Mouse (Mus musculus): ENCODE results near the gene Cnpy3.
"Not testable (repeated sequence)": the region's sequence is repeated elsewhere in the genome, so short reads cannot be mapped to it uniquely, and the experiment has no call there.

The Cnpy3 gene

DNA sequence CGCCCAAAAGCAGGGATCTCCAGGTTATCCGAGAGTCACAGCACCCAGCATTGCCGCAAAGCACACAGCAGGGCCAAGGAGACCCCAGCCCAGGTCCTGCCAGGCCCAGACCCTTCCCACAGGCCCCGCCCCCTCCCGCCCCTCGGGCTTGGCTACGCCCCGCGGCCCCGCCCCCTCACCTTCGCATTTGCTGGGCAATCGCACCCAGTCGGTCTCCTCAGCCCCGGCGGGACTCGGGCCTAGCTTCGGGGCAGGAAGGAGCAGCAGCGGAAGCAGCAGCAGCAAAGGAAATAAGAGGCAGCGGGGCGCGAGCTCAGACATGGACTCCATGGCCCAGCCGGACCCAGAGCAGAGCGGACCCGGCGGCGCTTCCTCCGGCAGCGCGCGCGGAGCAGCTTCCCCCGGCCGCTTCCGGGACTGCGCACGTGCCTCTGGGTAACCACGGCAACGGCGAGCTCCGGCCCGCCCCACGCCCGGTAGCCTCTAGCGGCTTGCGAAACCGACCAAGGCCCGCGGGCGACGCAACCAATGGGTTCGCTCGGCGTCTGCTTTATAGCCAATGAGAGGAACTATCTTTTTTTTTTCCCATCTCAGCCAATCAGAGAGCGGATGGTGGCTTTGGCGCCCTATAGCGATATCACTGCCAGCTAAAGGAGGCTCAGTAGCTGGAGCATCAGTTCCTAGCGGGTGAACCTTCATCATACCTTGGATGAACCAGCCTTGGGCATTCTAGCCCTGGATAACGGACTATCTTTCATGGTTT is at the start of gene Cnpy3:
Gene Cnpy3 (minus strand): TSS at position 421 of the 763 bp plus-strand sequence.
- DNase-seq (ENCODE audit: low spot score), result peak; percentile 93

DNA sequence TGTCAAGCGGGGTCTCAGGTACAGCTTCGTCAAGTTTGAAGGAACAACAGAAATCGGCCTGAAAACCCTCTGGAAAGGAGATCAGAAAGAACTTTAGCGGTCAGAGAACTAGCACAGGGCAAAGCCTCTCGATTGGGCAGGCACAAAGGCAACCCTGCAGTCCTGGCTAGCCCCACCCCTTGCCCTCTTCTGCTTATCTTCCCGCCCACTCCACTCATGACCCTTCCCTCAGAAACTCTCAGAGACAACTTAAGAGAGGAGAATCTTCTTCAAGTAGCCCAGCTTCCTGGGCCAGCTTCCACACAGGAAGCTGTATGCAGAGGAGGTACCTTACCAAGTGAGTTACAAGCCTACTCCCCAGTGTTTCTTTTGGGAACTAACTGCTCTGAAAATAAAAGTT is 49.7 kb upstream of the Cnpy3 start:
- DNase-seq (ENCODE audit: low spot score), result no peak

DNA sequence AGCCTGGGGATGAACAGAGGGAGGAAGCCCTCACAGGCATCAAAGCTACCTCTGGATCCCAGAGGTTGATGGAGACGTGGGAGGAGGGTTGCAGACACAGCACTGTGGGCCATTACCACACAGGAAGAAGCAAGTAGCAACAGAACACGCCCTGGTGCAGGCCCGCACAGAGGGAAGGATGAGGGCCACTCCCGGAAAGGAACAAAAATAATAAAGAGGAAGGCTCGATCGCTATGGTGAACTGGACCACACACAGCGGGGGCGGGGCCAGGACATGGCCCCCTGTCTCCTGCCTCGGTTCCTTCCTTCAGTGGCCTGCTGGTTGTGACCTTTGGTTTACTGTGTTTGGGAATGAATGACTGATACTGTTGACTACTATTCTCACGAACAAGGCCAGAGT is 47.7 kb upstream of the Cnpy3 start:
- no peak for DNase-seq (ENCODE audit: low spot score)

DNA sequence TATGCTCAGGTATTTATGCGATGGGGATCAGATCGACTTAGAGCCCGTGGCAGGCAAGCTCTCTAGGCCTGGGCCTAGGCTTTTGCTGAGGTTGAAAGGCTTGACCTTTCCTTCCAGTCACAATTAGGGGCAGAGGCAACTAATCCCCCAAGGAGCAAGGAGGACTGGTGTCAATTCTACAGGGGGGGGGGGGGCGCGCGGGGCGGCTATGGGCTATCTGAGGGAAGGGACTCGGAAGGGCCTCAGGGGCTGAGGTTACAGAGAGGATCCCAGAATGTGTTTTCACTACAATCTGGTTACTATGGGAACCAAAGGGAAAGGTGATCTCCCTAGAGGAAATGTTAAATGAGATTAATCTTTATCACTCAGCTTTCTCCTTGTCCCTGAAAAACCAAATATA is 45.4 kb upstream of the Cnpy3 start:
- no peak for DNase-seq (ENCODE audit: low spot score)

DNA sequence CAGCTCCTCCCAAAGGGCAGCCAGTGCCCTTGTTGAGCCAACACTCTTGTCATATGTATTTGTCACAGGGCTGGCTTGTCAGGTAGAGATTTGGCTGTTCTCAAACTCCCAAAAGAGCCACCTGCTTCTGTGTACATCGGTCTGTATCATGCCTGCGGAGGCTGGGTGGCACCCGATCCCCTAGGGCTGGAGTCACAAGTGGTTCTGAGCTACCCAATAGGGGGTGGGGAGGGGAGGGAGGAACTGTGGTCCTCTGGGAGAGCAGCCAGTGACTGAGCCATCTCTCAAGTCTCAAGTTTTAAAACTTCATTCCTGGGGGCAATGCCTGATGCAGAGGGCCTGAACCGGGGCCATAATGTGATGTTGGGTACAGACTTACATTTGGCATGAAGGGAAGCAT is 44.7 kb upstream of the Cnpy3 start:
- no peak for DNase-seq (ENCODE audit: low spot score)

DNA sequence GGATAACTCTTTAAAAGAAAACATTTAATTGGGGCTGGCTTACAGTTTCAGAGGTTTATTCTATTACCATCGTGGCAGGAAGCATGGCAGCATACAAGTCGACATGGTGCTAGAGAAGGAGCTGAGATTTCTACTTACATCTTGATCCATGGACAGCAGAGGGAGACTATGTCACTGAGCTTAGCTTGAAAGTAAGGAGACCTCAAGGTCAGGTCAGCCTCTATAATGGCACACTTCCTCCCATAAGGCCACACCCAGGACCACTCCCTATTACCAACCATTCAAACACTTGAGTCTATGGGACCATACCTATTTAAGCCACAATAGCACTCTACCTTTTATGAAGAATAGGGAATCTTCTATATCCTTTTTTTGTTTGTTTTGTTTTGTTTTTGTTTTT is 40.9 kb upstream of the Cnpy3 start:
- DNase-seq (ENCODE audit: low spot score), result no peak

DNA sequence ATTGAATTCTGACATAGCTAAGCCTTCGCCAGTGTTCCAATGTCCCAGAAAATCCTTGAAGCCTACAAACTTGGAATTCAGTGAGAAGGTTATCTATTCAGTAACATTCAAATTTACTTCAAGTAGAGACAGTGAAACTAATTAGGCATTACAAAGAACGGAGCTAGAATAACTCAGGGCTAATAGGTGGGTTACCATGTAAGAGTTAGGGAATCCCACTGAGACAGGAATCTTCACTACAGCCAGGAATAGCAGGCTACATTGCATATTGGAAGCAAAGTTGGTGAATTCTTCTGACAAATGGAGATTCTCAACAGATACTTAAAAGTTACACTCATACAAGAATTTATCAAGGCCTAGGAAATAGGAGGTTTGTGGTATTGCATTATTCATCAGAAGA is 36.0 kb upstream of the Cnpy3 start:
- not testable (repeated sequence) for DNase-seq (ENCODE audit: low spot score)

DNA sequence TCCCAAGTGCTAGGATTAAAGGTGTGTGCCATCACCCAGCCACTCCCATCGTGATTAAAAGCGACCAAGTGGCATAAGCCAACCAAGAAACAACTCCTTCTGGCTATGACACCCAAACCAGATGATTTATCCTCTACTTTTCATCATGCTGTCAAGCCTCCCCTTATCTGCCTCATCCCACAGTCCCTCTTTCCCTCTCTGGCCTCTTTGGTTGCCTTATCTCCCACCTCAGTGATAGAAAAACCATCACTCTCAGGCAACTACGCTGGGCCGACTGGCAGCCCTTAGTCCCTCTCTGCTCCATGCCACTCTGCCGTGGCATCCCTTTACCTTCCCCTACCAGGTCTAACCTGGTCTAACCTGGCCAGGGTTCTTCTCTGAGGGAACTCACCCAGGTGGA is 34.9 kb upstream of the Cnpy3 start:
- no peak for DNase-seq (ENCODE audit: low spot score)

DNA sequence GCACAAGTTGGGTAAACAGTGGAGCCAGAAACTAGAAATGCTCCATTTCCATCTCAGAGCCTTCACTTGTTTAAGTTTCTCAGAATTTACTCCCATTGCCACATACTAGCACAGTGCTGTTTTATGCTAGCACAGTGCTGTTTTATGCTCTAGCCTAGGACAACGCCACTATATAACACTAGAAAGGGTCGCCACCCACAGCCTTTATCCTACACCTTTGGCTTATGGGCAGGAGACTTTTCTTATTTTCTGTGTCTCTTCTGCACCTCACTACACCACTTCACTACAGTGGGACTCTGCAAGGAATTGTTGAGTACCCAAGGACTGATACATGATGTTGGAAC is 31.2 kb upstream of the Cnpy3 start:
- no peak for DNase-seq (ENCODE audit: low spot score)

DNA sequence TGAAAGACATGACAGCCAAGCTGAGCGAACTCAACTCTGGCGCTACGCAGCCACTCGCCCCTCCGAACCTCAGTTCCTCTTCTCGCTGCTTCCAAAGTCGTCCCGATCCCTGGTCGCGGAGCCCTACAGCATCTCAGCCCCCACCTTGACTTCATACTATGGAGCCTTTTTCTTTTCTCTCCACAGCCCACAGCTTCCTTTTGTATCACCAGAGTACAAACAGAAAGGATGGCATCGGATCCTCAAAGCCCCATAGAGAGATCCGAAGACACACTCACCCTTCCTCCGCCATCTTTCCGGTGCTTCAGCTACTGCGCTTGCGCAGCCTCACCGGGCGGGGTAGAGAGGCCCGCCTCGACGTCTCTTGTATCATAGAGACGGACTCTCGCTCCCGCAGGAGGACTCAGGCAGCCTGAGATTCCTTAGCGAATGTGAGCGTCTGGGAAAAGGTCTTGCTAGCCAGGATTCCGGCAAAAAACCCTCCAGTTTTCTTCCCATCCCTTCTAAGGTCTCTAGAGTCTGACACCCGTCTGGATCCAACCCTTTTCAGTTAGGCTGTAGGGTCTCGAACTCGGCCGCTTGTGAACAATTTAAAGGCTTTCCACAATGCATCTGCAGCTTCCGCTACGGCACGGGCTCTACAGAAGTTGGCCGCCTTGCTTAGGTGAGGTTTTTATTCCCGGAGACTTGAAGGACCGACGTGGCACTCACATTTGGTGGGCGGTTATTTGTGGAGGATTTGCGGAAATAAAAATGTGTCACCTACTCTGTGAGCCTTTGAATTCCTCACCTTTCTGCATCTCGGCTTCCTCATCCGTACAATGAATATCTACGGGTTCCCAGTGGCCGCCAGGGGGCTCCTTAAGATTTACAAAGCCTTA is 30.6 kb upstream of the Cnpy3 start, which contains the start of gene Rpl7l1:
Gene Rpl7l1 (minus strand): TSS at position 332 of the 881 bp plus-strand sequence.
- peak; percentile 90 for DNase-seq (ENCODE audit: low spot score)

DNA sequence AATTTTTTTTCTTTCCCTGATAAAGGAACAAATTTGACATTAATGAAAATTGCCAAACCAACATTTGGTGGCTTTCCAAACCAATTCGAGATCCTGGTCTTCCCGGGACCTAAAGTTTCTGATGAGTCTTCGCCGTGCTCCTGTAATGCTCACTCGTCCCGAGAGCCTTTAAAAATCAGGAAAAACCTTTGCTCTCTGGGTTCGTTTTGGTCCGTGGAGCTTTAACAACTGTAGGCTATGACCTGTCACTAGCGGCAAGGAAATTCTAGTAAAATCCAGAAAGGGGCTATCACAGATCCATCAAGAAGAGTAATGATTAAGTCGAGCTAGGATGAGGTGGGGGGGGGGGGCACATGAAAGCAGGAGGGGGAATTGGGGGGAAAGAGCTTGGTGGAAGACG is 29.9 kb upstream of the Cnpy3 start:
- no peak for DNase-seq (ENCODE audit: low spot score)

DNA sequence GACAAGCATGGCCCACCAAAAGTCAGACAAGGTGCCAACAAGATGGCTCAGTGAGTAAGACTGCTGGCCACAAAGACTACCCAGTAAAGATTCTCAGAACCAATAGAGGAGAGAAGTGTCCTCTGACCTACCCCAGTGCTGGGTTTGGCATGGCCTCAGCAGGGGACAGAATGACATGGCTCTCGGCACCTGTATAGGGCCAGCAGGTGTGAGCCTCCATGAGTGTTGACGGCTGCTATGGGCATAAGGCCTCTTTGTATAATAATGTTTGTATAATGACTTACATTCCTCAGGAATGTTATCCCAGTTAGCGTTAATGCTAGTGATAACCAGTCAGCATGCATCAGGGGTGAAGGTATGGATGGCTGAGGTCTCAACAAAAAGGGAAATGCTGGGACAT is 24.1 kb upstream of the Cnpy3 start:
- DNase-seq (ENCODE audit: low spot score), result no peak

DNA sequence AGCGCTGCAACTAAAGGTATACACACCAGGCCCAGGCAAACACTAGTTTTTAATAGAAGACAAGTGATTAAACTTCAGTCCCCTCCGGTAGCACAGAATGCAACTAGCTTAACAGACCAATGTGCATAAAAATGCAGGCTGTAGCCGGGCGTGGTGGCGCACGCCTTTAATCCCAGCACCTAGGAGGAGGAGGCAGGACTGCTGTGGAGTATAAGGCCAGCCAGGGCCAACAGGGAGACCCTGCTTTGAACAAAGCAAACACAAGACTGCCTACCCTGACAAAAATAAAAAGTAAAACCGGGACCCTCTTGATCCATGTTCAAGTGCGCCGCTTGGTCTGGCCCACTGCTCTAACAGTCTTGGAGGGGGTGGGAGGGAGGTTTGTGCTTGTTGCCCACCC is 23.1 kb upstream of the Cnpy3 start:
- no peak for DNase-seq (ENCODE audit: low spot score)

DNA sequence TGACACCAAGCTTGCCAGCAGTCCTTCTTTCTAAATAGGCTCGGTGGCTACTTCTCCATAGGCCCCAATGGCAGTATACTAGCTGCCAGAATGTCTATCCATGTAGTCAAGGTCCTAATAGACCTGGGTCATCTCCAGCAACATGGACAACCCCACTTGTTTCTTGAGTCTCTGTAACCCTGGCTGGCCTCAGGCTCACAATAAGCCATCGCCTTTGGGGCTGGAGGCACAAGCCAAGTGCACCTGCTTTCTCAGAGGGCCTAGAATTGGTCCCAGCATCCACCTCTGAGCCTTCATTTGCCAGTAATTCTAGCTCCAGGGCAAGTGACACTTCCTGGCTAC is 22.1 kb upstream of the Cnpy3 start:
- DNase-seq (ENCODE audit: low spot score), result no peak

DNA sequence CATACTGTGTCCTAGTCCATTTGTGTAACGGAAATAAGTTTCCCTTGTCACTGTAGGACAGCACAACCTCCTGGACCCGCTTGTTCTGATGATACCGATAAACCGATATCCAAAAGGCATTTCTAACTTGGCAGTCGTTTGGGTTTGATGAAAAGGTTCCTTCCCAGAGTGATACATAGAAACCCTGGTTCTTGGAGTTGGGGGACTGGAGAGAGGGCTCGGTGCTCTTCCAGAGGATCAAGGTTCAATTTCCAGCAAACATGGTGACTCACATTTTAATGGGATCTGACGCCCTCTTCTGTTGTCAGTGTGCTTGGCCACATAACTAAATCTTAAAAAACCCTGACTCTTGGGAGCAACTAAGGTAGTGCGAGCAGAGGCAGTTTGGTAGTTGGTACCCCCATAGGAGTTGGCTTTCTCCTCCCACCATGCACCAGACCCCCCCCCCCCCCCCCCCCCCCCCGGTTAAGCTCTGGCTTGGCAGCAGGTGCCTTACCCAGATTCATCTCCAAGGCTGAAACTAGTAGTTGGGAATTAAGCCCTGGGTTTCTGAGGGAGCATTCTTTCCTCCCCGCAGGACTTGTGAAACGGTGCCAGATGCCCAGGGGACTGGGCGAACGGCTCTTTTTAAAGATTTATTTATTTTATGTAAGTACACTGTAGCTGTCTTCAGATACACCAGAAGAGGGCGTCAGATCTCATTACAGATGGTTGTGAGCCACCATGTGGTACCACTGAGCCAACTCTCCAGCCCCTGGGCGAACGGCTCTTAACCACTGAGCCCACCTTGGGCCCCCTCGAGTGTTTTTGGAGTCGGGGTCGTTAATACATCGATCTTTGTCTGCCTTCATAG is 21.5 kb upstream of the Cnpy3 start:
- no peak for DNase-seq (ENCODE audit: low spot score)

DNA sequence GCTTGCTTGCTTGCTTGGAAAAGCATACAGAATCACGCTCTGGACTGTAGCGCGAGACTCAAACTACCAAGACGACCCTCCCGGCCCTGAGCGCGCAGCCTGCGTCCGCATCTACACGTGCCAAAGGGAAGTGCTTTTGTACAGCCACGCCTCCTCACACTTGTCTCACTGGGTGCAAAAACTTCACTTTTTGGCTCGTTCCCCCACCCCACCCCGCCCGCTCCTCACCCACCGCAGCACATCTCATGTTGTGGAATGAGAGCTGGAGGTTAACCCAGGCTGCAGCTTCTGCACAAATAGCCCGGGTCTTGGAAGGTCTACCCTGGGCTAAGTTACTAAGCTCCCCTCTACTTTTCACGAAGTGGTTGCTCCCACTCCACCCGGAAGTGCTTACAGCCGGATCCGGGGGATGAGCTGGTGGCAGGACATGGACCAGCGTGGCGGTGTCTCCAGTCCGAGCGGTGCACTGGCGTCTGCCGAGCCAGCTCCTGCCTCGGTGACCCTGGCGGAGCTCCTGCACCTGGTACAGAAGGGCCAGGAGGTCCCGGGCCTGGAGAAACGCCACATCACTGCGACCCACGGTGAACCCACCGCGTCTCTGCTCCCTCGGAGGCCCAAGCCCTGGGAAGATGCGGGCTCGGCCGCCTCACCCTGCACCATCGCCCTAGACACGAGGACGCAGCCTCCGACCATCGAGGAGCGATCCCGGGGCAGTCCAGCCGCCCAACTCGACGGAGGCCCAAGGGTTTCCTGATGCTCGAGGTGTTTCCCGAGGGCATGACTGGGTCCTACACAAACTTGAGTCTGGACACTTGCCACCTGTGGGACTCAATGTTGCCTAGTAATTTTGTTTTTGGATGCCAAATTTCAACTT is 20.6 kb upstream of the Cnpy3 start, which contains the start of gene 2310039H08Rik:
Gene 2310039H08Rik (plus strand): TSS at position 232 of the 874 bp plus-strand sequence.
- peak; percentile 73 for DNase-seq (ENCODE audit: low spot score)

DNA sequence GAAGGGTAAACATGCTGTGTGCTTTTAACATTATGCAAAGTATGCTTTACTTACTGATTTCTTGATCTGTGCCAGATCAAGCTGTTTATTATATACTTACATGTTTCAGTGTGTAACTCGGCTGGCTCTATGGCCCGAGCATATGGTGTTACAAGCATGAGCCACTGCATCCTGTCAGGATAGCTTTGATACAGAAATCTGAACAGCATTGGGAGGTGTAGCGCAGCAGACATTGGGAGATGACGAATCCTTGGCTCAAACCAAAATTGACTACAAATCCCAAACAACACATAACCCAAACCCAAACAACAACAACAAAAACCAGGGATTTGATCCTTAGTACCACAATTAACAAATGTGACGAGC is 20.0 kb upstream of the Cnpy3 start:
- no peak for DNase-seq (ENCODE audit: low spot score)

DNA sequence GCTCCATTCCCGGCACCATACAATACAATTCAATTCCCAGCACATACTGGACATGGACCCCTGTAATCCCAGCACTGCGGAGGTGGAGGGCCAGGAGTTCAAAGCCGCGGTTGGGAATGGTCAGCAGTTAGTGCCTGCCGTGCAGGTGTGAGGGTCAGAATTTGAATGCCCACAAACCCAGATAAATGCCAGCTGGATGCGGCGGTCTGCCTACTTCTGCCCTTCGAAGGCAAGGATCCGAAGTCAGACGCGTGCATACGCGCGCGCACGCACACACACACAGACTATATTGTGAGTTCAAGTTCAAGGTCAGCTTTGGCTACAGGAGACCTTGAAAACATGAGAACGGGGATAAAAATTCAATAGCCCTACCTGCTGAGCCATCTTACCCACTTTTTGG is 19.6 kb upstream of the Cnpy3 start:
- DNase-seq (ENCODE audit: low spot score), result no peak

DNA sequence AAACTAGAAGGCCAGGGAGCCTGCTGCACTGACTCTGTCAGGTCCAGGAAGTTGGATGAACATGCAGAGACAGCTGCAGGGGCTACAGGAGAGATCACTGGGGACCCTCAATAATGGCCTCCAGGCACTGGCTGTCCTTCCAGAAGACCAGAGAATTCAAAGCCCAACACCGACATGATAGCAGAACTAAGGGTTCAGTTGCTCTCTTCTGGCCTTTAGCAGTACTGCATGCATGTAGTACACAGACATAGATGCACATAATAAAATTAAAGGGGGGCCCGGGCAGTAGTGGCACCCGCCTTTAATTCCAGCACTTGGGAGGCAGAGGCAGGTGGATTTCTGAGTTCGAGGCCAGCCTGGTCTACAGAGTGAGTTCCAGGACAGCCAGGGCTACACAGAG is 19.0 kb upstream of the Cnpy3 start:
- DNase-seq (ENCODE audit: low spot score), result no peak

DNA sequence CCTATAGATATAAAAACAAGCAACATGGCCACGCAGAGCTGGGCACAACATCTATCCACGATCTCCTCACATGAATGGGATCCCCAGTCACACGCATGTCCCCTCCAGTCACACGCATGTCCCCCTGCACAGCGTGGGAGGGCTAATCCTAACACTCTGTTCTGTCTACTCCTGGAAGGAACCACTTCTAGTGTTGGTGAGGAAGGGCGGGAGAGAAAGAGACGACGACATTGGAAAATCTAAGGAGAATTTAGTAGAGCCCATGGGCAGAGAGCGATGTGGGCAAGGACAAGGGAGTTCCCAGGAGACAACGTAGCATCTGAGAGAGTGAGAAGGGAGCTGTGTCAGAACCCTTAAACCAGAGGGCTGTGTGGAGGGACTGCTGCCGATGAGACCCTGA is 18.5 kb upstream of the Cnpy3 start:
- DNase-seq (ENCODE audit: low spot score), result no peak

DNA sequence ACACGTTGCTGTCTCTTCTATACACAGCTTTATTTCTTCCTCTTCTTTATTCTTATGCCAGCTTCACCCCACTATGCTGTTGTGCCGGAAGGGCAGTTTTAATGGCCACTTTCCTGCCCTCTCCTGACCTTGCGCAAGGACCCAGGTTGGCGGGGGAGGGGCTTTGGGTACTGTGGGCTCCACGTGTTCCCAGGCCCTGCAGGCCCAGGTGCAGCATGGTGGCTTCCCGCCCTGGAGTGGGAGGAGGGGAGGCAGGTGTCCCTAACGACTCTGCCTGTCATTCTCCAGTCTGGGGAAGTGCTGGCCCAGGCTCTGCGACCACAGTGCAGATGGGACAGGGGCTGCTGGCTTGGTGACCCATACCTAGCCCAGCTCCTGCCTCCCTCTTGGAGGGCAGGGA is 15.9 kb upstream of the Cnpy3 start:
- DNase-seq (ENCODE audit: low spot score), result no peak

DNA sequence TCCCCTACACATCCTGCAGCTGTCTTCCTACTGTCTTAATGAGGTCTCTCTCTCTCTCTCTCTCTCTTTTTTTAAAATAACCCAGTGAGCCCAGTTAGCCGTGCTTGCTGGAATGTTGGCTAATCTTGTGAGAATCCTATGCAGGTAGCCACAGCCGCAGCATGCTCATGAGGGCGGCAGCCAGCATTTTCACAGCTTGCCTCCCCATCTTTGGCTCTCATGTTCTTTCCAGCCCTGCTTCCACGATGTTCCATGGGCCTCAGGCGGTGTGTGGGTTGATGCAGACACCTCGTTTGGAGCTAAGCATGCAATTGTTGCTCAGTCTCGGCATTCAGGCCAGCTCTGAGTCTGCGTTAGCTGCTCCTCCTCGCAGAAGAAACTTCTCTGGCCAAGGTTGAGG is 12.9 kb upstream of the Cnpy3 start:
- DNase-seq (ENCODE audit: low spot score), result not testable (repeated sequence)
